Mouse (Mus musculus): ENCODE results near the gene BC051665.

Gene BC051665

DNA sequence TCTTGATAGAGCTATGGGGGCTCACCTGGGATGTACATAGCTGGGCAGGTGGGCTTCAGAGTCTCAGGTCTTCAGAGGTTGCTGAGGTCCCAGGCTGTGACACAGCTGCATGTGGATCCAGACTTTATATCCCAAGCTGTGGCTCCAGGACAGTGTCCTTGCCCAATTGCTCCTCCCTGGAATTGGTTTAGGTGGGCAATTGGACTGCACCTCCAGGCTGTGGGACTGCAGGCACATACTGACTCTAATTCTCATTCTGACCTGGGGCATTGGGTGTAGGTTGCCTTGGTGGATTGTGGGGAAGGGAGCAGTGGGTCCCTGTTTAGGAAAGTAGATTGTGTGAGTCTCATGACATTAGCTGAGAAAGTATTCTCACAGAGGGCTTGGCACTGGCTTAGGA is at the start of gene BC051665:
BC051665 (minus strand) TSS at position 101 of the 400 bp plus-strand sequence.
- ChIA-PET POLR2A (interaction anchor here in 1 of 4 experiments (0.7 kb wide), 1 partner anchor 26 kb away, joined by 3 read pairs; no protein-coding TSS in a partner anchor), CTCF (interaction anchor here in 1 of 4 experiments (0.6 kb wide), 1 partner anchor 304 kb away, joined by 3 read pairs; no protein-coding TSS in a partner anchor)

DNA sequence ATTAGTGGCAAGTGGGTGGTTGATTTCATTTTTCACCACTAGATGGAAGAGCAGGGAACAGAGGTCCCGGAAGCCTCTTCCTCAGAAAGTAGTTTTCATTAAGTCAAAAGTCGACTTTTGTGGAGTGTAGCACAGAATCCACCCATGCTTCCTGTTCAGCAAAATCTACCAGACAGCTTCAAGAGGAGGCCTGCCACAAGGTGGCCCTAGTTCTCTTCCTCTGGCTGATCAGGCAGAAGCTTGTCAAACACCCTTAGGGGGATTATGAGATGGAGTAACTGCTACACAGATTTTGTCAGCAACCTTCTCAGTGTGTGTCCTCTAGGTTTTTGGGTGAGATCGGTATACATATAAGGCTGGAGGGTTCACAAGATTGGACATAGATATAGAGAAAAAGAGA is 39.9 kb upstream of the BC051665 start:
- POLR2A ChIA-PET, result no interaction called here
- CTCF ChIA-PET, result interaction anchor here (0.6 to 1.3 kb wide), 5 partner anchors 28 to 416 kb away, joined by 3 to 10 read pairs (median 3); no protein-coding TSS in a partner anchor

DNA sequence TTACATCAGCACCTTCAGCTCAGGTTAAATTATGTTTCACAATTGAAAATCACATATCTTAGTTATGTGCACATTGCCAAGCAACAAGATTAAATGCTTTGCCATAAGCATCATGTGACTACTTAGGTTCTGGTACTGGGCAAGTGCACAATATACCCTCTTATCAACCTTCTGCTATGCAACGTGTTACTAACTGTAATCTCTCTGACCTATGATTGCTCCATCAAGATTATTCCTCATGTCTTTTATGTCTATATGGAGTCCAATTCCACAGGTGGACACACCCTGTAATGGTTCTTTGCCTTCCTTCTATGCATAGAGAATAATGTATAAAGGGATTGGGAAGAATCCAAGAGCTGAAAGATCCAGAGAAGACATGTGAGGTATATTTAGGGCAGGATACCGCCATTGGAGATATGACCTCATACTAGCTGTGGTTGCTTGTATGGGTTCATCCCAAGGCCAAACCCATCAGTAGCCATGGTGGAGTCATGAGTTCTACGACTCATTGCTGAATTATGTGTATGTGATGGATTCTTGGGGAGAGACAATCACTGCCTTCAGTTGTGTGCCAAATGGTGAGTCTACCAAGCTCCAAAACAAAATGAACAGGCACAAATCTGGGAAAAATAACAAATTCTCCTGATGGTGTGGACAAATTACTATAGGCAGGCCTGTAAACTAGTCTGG is 34.5 kb upstream of the BC051665 start:
- ChIA-PET CTCF (interaction anchor here in 2 of 4 experiments (1.6 to 2.8 kb wide), 4 partner anchors 61 to 75 kb away, joined by 8 to 34 read pairs (median 16); no protein-coding TSS in a partner anchor), POLR2A (interaction anchor here in 1 of 4 experiments (1.3 kb wide), 1 partner anchor 14 kb away, joined by 4 read pairs; no protein-coding TSS in a partner anchor)

DNA sequence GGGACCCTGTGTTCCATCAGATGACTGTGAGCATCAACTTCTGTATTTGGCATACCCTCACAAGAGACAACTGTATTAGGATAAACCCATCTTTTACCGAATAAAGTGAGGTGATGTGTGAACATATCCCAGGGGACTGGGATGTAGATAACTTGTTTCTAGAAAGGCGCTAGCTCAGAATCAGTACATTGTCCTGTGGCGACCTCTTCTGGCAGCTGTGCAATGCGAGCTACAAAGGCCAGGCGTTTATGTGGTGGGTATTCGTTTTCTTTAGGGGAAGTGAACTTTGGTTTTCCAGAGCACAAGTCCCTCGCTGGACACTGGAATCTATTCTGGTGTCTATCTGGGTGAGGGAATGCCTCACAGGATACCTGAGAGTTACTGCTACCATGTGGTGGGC is 33.3 kb upstream of the BC051665 start:
- ChIA-PET CTCF (interaction anchor here (0.5 to 2.8 kb wide), 33 partner anchors 14 to 1239 kb away, joined by 3 to 34 read pairs (median 4); partner anchors contain the start of genes Ctsll3 (in 1 of the 4) and Gas1 (in 1 of the 4)), POLR2A (no interaction called here)

DNA sequence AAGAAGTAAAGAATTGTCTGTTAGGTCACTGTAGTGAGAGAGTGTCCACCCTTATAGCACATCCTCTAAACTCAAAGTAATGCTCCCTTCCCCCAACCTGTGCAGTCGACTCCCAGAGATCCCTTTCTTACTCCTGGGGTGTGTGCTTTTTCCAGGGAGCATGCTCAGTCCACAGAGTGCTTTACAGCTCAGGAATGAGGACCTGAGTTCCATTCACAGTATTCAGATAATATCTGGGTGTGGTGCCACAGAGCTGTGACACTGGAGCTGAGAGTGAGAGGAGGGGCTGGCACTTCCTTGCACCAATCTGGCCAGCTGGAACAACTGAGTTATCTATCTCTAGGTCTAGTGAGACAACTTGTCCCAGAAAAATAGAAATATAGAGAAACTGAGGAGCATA is 27.6 kb upstream of the BC051665 start:
- ChIA-PET POLR2A (no interaction called here), CTCF (no interaction called here)

DNA sequence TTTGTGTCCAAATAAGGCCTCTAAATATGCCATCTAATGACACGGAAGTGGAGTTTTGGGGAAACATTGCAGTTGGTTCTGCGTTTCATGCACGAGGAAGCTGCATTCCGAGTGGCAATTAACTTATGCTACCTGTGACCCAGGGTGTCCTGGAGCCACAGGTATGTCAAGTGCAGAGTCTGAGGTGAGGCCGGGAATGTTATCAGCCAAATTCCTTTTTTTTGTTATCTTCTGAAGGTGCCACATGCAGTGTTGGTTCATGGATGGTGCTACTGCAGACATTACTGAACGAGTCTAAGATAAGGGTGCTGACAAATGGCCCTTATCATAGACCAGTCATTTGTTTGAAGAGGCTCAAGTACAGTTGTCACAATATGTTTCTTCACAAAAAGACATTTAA is 26.6 kb upstream of the BC051665 start:
- POLR2A ChIA-PET, result no interaction called here
- CTCF ChIA-PET, result no interaction called here

DNA sequence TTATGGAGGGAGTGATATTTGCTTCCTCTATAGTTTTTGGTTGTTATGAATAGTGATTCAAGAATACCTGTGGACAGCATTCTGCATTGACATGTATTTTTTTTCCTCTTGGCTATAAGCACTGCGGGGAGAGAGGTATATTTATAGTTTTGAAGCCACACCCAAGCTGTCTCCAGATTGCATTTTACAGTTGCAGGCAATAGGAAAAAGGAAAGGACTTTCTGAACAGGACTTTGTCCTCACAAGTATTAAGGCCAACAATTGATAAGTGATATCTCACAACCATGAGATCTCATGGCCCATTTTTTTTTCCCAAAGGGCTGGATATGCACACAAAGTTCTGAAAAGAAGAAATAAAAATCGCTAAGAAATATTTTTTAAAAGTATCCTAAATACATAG is 23.5 kb upstream of the BC051665 start:
- POLR2A ChIA-PET, result no interaction called here
- CTCF ChIA-PET, result no interaction called here

DNA sequence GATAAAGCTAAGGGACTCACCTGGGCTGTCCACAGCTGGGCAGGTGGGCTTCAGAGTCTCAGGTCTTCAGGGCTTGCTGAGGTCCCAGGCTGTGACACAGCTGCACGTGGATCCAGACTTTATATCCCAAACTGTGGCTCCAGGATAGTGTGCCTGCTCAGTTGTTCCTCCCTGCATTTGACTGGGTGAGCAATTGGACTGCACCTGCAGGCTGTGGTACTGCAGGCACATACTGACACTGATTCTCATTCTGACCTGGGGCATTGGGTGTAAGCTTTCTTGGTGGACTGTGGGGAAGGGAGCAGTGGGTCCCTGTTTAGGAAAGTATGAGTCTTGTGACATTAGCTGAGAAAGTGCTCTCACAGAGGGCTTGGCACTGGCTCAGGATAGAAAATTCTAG is 16.6 kb upstream of the BC051665 start, which contains the start of gene Ctsll3:
Ctsll3 (minus strand) TSS at position 101 of the 400 bp plus-strand sequence.
- ChIA-PET CTCF (interaction anchor here in 1 of 4 experiments (0.7 to 1.0 kb wide), 2 partner anchors 17 to 56 kb away, joined by 3 read pairs; no protein-coding TSS in a partner anchor), POLR2A (no interaction called here)

DNA sequence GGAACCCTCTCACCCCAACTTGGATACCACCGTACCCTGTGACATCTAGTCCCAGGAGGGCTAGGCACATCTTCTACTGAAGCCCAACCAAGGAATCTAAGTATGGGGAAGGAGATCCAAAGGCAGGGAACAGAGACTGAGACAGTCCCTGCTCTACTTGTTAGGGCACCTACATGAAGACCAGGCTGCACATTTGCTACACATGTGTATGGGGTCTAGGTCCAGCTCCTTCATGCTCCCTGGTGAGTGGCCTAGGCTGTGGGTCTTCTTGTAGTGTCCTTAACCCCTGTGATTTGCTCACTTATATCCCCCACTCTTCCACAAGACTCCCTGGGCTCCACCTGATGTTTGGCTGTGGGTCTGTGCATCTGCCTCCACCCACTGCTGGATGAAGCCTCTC is 3.3 kb upstream of the BC051665 start:
- ChIA-PET POLR2A (no interaction called here), CTCF (no interaction called here)

DNA sequence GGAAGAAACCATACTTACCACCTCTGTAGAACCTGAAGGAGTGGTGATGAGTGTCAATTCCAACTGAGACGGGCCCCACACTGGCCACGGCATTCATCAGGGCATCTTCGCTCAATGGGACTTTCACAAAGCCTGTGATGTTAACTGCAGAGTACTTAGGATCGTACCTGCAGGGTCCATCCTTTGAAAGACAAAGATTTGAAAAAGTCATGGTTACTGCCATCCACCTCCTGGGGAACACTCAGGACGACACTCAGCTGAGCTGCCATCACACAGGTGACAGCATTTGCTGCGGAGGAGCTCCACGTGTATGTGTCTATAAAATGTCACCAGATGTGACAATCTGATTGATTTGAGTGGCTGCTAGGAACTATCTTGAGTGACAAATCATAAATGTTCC is 2.9 kb downstream of the BC051665 start:
- CTCF ChIA-PET, result interaction anchor here in 1 of 4 experiments (1.0 kb wide), 1 partner anchor 36 kb away, joined by 3 read pairs; no protein-coding TSS in a partner anchor
- POLR2A ChIA-PET, result no interaction called here

DNA sequence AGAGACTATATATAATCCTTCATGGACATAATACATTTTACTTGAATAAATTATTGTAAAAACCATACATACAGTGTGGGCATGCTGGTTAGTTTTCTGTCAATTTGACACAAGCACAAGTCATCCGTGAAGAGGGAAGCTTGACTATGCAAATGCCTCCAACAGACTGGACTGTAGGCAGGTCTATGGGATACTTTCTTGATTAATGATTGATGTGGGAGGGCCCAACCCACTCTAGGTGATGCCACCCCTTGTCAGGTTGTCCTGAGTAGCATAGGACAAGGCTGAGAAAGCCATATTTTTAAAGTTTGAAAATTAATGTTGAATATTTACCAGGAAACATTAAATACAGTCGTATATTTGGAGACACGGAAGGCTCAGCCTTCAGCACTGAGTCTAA is 5.6 kb downstream of the BC051665 start:
- POLR2A ChIA-PET, result no interaction called here

DNA sequence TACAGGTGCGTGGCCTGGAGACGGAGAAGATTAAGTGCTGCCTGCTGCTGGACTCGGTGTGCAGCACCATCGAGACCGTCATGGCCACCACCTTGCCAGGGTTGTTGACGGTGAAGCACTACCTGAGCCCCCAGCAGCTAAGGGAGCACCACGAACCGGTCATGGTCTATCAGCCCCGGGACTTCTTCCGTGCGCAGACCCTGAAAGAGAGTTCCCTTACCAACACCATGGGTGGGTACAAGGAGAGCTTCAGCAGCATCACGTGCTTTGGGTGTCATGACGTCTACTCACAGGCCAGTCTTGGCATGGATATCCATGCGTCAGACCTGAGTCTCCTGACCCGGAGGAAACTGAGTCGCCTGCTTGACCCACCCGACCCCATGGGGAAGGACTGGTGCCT is 25.0 kb downstream of the BC051665 start:
- POLR2A ChIA-PET, result interaction anchor here in 1 of 4 experiments (1.4 kb wide), 1 partner anchor 17 kb away, joined by 3 read pairs; no protein-coding TSS in a partner anchor
- CTCF ChIA-PET, result interaction anchor here in 3 of 4 experiments (1.1 to 6.4 kb wide), 7 partner anchors 11 to 59 kb away, joined by 3 to 37 read pairs (median 4); no protein-coding TSS in a partner anchor

More for the DNA sequence above, 5.6 kb downstream of the BC051665 start:
- CTCF ChIA-PET, result no interaction called here

DNA sequence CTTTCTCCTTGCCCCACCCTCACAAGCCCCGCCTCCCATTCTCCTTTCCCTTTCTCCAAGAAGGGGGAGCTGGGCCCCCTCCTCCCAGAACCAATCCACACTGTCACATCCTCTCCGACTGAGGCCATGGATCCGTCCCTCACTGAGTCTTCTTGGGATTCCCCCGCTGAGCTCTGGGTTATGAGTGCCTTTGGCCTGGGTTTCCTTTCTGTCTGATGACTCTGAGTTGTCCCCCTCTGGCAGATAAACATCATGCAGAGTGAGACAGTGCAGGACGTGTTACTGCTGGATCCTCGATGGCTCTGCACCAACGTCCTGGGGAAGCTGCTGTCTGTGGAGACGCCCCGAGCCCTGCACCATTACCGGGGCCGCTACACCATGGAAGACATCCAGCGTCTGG is 25.8 kb downstream of the BC051665 start:
- ChIA-PET POLR2A (interaction anchor here in 1 of 4 experiments (0.6 to 1.4 kb wide), 2 partner anchors 16 to 25 kb away, joined by 3 read pairs; no protein-coding TSS in a partner anchor), CTCF (interaction anchor here (0.6 to 6.4 kb wide), 7 partner anchors 10 to 481 kb away, joined by 3 to 37 read pairs (median 4); no protein-coding TSS in a partner anchor)

DNA sequence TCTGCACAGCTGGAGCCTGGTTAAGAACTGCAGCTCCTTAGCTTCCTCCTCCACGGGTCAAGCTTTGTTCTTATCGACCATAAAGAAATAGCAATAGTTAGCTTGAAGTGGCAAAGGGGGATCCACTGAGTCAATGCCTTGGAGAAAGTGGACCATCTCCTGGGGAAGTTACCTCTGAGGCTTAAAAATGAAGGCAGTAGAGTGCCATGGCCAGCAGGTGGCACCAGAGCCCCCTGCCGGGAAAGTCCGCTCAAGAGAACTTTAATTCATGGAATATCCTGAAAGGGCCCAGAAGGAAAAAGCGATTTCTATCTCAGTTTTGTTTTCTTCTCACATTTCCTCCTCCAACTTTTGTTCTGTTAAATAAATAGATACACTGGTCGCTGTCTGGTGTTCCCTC is 27.0 kb downstream of the BC051665 start:
- ChIA-PET CTCF (interaction anchor here (0.6 to 6.4 kb wide), 15 partner anchors 11 to 482 kb away, joined by 3 to 37 read pairs (median 7); no protein-coding TSS in a partner anchor), POLR2A (no interaction called here)

DNA sequence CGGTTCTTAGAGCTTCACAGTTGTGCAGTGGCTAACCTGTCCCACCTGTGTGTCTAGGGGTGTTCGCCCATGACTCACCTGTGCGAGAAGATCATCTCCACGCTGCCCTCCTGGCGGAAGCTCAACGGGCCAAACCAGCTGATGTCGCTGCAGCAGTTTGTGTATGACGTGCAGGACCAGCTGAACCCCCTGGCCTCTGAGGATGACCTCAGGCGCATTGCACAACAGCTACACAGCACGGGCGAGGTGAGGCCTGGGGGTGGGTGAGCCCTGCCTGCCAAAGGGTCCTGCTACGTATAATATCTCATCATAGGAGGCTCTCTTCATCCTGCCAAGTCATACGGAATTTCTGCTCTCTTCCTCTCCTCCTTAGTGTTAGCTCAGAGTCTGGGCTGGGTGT is 28.9 kb downstream of the BC051665 start:
- ChIA-PET POLR2A (no interaction called here), CTCF (interaction anchor here (0.6 to 6.4 kb wide), 14 partner anchors 9 to 87 kb away, joined by 3 to 37 read pairs (median 7); no protein-coding TSS in a partner anchor)

DNA sequence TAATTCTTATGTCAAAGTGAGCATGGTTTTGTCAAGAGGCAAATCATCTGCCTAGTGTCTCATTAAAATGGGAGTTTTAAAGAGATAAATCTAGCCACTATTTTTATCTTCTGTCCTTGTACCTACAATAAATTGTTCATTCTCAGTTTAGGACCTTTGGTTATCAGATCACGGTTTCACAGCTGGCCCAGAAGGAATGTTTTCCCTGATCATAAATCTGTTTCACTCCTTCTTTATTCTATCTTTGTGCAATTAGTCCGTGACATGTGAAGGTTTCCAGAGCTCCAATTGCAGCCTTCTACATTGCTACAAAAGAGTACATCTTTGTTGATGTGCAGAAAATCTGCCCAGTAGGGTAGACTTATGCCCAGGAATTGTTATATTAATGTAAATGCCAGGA is 30.9 kb downstream of the BC051665 start:
- ChIA-PET POLR2A (no interaction called here), CTCF (interaction anchor here in 2 of 4 experiments (1.0 to 2.4 kb wide), 2 partner anchors 9 kb away, joined by 4 to 12 read pairs; no protein-coding TSS in a partner anchor)

DNA sequence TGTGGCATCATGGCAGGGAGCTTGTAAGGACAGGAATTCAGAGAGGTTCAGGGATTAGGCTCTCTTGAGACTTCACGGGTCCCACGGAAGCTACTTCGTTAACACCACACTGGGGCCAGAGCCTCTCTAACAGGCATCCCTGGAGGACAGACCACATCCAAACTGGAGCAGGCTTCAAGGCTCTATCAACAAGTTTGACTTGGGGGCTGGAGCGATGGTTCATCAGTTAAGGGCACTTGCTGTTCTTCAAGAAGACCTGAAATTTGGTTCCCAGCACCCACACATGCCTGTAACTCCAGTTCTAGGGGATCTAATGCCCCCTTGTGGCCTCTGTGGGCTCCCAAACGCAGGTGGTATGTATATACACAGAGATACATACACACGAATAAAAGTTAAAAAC is 32.9 kb downstream of the BC051665 start:
- ChIA-PET CTCF (no interaction called here), POLR2A (no interaction called here)

DNA sequence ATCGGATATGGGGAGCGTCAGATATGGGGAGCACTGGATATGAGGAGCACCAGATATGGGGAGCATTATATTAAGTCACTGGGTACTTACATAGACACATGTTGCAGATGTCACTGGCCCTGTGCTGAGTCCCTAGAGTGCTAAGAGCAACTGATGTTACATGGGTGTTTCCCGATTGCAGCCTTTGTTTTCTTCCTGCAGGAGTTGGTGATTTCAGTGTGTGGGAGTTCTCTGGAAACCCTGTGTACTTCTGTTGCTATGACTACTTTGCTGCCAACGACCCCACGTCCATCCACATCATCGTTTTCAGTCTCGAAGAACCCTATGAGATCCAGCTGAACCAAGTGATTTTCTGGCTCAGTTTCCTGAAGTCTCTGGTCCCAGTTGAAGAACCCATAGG is 35.2 kb downstream of the BC051665 start:
- ChIA-PET POLR2A (no interaction called here), CTCF (interaction anchor here in 2 of 4 experiments (0.6 to 1.0 kb wide), 2 partner anchors 10 to 490 kb away, joined by 4 read pairs; no protein-coding TSS in a partner anchor)

DNA sequence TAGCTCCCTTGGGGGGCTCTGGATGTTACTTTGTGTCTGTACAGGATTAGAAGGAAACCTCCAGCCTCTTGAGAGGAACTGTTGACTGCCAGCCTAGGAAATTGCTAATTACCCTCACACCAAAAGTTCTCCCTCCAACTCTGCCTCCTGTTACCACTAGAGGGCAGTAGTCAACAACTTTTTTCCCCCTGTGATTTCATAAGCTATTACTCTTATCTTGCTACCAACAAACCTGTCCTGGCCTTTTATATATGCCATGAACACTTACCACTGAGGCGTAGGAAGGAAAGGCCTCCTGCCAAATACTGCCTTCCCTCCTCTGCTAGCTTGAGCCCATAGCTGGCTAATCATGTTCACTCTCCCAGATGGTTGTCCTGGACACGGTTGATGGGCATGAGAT is 37.6 kb downstream of the BC051665 start:
- CTCF ChIA-PET, result interaction anchor here (0.6 to 3.6 kb wide), 34 partner anchors 8 to 847 kb away, joined by 3 to 37 read pairs (median 3); no protein-coding TSS in a partner anchor

DNA sequence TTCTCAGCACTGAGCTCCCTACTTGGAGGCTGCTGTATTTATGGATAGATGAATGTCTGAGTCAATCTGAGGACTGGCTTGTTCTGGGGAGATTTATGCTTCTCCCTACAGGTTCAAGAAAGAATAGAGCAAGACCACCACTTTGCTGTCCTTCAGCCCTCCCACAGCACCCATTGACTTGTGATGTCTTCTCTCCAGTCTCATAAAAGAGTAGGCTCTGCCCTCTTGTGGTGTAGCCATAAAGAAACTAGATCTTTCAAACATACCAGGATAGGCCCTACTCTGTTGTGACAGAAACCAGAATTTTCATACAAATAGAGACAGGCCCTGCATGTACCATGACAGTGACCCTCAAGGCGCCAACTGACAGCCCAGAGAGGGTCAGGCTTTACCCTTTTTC is 39.0 kb downstream of the BC051665 start:
- POLR2A ChIA-PET, result no interaction called here

More for the DNA sequence above, 37.6 kb downstream of the BC051665 start:
- POLR2A ChIA-PET, result no interaction called here

More for the DNA sequence above, 39.0 kb downstream of the BC051665 start:
- CTCF ChIA-PET, result interaction anchor here (0.6 to 3.6 kb wide), 14 partner anchors 8 to 637 kb away, joined by 3 to 37 read pairs (median 4); partner anchors contain the start of gene Ctsll3 (in 1 of the 4)

All from embryonic stem cell, embryonic (primary cell).